12 mouse cellular contexts compared by ENCODE assay signal in genomic region chrX:166162773-166163172, GRCm38 (mm10). TPM values are rescaled to one million over a fixed set of nuclear protein-coding genes. Genes with fewer than 3 reads are reported as not detected.
DNase-seq lines count a peak whose midpoint lies in the region; ATAC-seq and TF ChIP-seq lines count a peak whose summit lies in the region.
"Had no signal": no experiment of that assay in that cellular context is flagged by ENCODE, and none has a peak within 500 bp of the region (broad histone marks: within the 10 kb centered on the region; RNA-seq: fewer than 3 reads in every experiment).

No protein-coding gene starts in this region.

- H3K9ac ChIP-seq in kidney, postnatal 0 days (ENCODE audit: low read depth, low read length) = no peak overlapping the region
- no peak overlapping the region for H3K9ac ChIP-seq in neural tube, embryonic 12.5 days
- no peak overlapping the region for H3K9ac ChIP-seq in neural tube, embryonic 15.5 days (replicated peaks)
- H3K9ac ChIP-seq in kidney, embryonic 16.5 days (replicated peaks; ENCODE audit: low read length) = no peak overlapping the region
- H3K9ac ChIP-seq: kidney, embryonic 15.5 days had no signal

- H3K27me3 ChIP-seq in cerebellum, adult 2 months (ENCODE audit: control insufficient read depth, insufficient read depth, low read length) = no peaks in the 10 kb centered on the region
- H3K27me3 ChIP-seq in kidney, postnatal 0 days (ENCODE audit: insufficient read depth, low read length) = no peaks in the 10 kb centered on the region
- no peaks in the 10 kb centered on the region for H3K27me3 ChIP-seq in neural tube, embryonic 12.5 days (replicated peaks)
- H3K27me3 ChIP-seq in neural tube, embryonic 15.5 days (replicated peaks) = no peaks in the 10 kb centered on the region
- H3K27me3 ChIP-seq in kidney, embryonic 16.5 days (ENCODE audit: insufficient read depth, low read length) = no peaks in the 10 kb centered on the region; the same call in 1 of the 2 replicates

- 44% methylated on average over 4 of the region's 4 CpGs for WGBS in cerebellum, adult 2 months
- 55% methylated on average over 4 of the region's 4 CpGs for WGBS in kidney, postnatal 0 days
- 65% methylated on average over 4 of the region's 4 CpGs for WGBS in neural tube, embryonic 12.5 days
- WGBS in neural tube, embryonic 15.5 days = 60% methylated on average over 4 of the region's 4 CpGs
- WGBS in kidney, embryonic 16.5 days = 62% methylated on average over 4 of the region's 4 CpGs

- peak; percentile 22; the same call in 1 of the 2 replicates for TF ChIP-seq CTCF in cerebellum, adult 2 months (IDR thresholded peaks at IDR 0.05; ENCODE audit: borderline replicate concordance, insufficient read depth, low read depth, low read length)
- TF ChIP-seq CTCF in kidney, postnatal 0 days (IDR thresholded peaks at IDR 0.05; ENCODE audit: low read depth) = peak; percentile 67

- no peak overlapping the region for H3K4me3 ChIP-seq in cerebellum, adult 2 months (replicated peaks; ENCODE audit: insufficient read depth, low read depth, low read length)
- H3K4me3 ChIP-seq in kidney, postnatal 0 days (replicated peaks; ENCODE audit: low read depth, low read length) = no peak overlapping the region
- no peak overlapping the region for H3K4me3 ChIP-seq in neural tube, embryonic 12.5 days
- no peak overlapping the region for H3K4me3 ChIP-seq in neural tube, embryonic 15.5 days (replicated peaks)
- H3K4me3 ChIP-seq in kidney, embryonic 16.5 days (ENCODE audit: low read length) = no peak overlapping the region
- H3K4me3 ChIP-seq: kidney, embryonic 15.5 days had no signal

- no peak overlapping the region for H3K4me2 ChIP-seq in kidney, postnatal 0 days (ENCODE audit: low read length)
- H3K4me2 ChIP-seq in neural tube, embryonic 12.5 days (replicated peaks) = no peak overlapping the region
- H3K4me2 ChIP-seq in neural tube, embryonic 15.5 days = no peak overlapping the region
- no peak overlapping the region for H3K4me2 ChIP-seq in kidney, embryonic 16.5 days (replicated peaks; ENCODE audit: low read depth, low read length)
- H3K4me2 ChIP-seq: kidney, embryonic 15.5 days had no signal

- no peak for DNase-seq in cerebellum, adult 2 months
- DNase-seq in cerebellum, adult 8-10 months = no peak
- DNase-seq in kidney, postnatal 0 days (ENCODE audit: low spot score) = peak; percentile 53
- DNase-seq in kidney, postnatal 25 days = no peak
- DNase-seq in adrenal gland, postnatal 25 days = no peak
- DNase-seq: cerebellum, adult 9-11 months; gastrocnemius, postnatal 14 days; heart, postnatal 14 days had no signal

- no peak for ATAC-seq in kidney, postnatal 0 days (replicated peaks; ENCODE audit: low FRiP score, low read depth)
- ATAC-seq in neural tube, embryonic 12.5 days (ENCODE audit: low FRiP score, low read depth) = 0 out of 2 replicates have a peak, but pooled peaks have one; percentile 7
- no peak for ATAC-seq in neural tube, embryonic 15.5 days (ENCODE audit: low FRiP score)
- no peak for ATAC-seq in kidney, embryonic 16.5 days (ENCODE audit: low FRiP score, low TSS enrichment)

- no peak for TF ChIP-seq POLR2A in cerebellum, adult 2 months (IDR thresholded peaks at IDR 0.05; ENCODE audit: borderline replicate concordance, insufficient read depth, low read length)

- H3K27ac ChIP-seq in cerebellum, adult 2 months (ENCODE audit: insufficient read depth, low read length) = no peak overlapping the region
- no peak overlapping the region for H3K27ac ChIP-seq in kidney, postnatal 0 days
- H3K27ac ChIP-seq in neural tube, embryonic 12.5 days = no peak overlapping the region
- H3K27ac ChIP-seq in neural tube, embryonic 15.5 days (replicated peaks) = no peak overlapping the region
- no peak overlapping the region for H3K27ac ChIP-seq in kidney, embryonic 16.5 days (ENCODE audit: low read length)
- H3K27ac ChIP-seq: kidney, embryonic 15.5 days had no signal

- H3K36me3 ChIP-seq in kidney, postnatal 0 days (ENCODE audit: insufficient read depth, low read length) = no peaks in the 10 kb centered on the region
- no peaks in the 10 kb centered on the region for H3K36me3 ChIP-seq in neural tube, embryonic 12.5 days
- no peaks in the 10 kb centered on the region for H3K36me3 ChIP-seq in neural tube, embryonic 15.5 days
- H3K36me3 ChIP-seq in kidney, embryonic 16.5 days (ENCODE audit: insufficient read depth, low read length) = no peaks in the 10 kb centered on the region
- H3K36me3 ChIP-seq: kidney, embryonic 15.5 days had no signal

- no peaks in the 10 kb centered on the region for H3K9me3 ChIP-seq in kidney, postnatal 0 days (replicated peaks; ENCODE audit: low read length)
- H3K9me3 ChIP-seq in neural tube, embryonic 12.5 days = no peaks in the 10 kb centered on the region
- H3K9me3 ChIP-seq in neural tube, embryonic 15.5 days (replicated peaks) = no peaks in the 10 kb centered on the region
- no peaks in the 10 kb centered on the region for H3K9me3 ChIP-seq in kidney, embryonic 16.5 days (ENCODE audit: low read length)
- H3K9me3 ChIP-seq: kidney, embryonic 15.5 days had no signal

- no peaks in the 10 kb centered on the region for H3K4me1 ChIP-seq in cerebellum, adult 2 months (ENCODE audit: control insufficient read depth, insufficient read depth, low read length)
- H3K4me1 ChIP-seq in kidney, postnatal 0 days (replicated peaks; ENCODE audit: insufficient read depth, low read length) = no peaks in the 10 kb centered on the region
- H3K4me1 ChIP-seq in neural tube, embryonic 12.5 days = no peaks in the 10 kb centered on the region
- no peaks in the 10 kb centered on the region for H3K4me1 ChIP-seq in neural tube, embryonic 15.5 days
- no peaks in the 10 kb centered on the region for H3K4me1 ChIP-seq in kidney, embryonic 16.5 days (ENCODE audit: insufficient read depth, low read length)
- H3K4me1 ChIP-seq: kidney, embryonic 15.5 days had no signal

RNA-seq across cellular contexts. Expression of gene Gemin8, which starts 7.5 kb away (rescaled TPM):
- 10.6 and 11.8 TPM in 2 replicates for polyA plus RNA-seq in cerebellum, adult 2 months (2012; rRNA removed)
- 9.9 and 10.2 TPM in 2 replicates for polyA plus RNA-seq in kidney, postnatal 0 days (2015; fragmentation: Nextera tagmentation; extraction: Ambion mirVana)
- polyA plus RNA-seq in neural tube, embryonic 12.5 days (2016; fragmentation: Nextera tagmentation; extraction: Ambion mirVana) = 10.8 and 10.9 TPM in 2 replicates
- polyA plus RNA-seq in neural tube, embryonic 15.5 days (2015; fragmentation: Nextera tagmentation; extraction: Ambion mirVana) = 6.2 and 10.0 TPM in 2 replicates
- 10.9 and 11.2 TPM in 2 replicates for total RNA-seq in adrenal gland, postnatal 25 days (2021)
- 13.5 and 15.8 TPM in 2 replicates for polyA plus RNA-seq in kidney, embryonic 16.5 days (2015; fragmentation: Nextera tagmentation; extraction: Ambion mirVana)
